Mouse (Mus musculus): Measurements from ENCODE around the gene Zfp280d. TPM values are rescaled to one million over a fixed set of nuclear protein-coding genes. Genes with fewer than 3 reads are reported as not detected.

Gene Zfp280d
- polyA plus RNA-seq, 1 experiment: 9.9 TPM

DNA sequence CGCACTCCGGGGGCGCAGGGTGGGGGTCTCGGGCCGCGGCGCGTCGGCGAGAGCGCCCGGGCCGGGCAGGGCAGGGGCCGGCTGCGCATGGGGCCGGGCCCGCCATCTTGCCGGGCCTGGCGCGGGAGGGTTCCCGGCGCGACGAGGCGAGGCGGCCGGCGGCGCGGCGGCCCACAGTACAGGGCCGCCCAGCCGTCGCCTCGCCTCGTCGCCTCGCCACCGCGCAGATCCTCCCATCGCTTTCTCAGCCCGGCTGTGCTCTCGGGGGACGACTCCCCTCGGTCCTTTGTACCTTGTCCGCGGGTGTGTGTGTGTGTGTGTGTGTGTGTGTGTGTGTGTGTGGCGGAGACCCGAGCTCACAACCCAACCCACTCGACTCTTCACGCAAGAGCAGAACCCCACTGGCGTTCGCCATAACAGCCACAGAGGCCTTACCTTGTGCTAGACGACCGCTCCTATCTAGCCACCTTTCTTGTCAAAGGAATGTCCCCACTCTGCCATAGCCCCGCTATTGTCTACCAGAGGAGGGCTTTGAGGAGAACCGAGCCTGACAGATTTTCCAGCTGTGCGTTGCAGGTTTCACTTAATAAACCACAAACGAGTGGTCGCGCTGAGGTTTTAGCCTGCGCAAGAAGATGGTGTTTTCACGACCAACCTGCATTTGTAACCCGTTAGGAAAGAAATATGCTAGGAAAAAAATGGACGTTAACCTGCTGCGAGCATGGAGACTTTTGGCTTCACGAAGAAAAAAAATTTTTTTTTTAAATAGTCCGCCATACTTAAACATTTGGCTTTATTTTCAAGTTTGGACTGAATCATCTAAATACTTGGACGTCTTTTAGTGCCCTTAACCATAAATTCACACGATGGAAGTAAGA is 680 bp downstream of the Zfp280d start:
- DNase-seq: peak; percentile 73
- H3K4me3 ChIP-seq (replicated peaks; ENCODE audit: extremely low read depth, low read depth, low read length): peak overlapping the region; percentile 93
- H3K4me1 ChIP-seq (ENCODE audit: control insufficient read depth, insufficient read depth, low read length): peaks cover 6% of the 10 kb centered on the region
- WGBS: under 1% methylated on average over 68 of the region's 70 CpGs
- TF ChIP-seq CTCF (IDR thresholded peaks at IDR 0.05; ENCODE audit: insufficient read depth, low read length): no peak
- peak; percentile 34; the same call in 1 of the 2 replicates for TF ChIP-seq POLR2A (IDR thresholded peaks at IDR 0.05; ENCODE audit: borderline replicate concordance, extremely low read depth, low read depth, low read length)

DNA sequence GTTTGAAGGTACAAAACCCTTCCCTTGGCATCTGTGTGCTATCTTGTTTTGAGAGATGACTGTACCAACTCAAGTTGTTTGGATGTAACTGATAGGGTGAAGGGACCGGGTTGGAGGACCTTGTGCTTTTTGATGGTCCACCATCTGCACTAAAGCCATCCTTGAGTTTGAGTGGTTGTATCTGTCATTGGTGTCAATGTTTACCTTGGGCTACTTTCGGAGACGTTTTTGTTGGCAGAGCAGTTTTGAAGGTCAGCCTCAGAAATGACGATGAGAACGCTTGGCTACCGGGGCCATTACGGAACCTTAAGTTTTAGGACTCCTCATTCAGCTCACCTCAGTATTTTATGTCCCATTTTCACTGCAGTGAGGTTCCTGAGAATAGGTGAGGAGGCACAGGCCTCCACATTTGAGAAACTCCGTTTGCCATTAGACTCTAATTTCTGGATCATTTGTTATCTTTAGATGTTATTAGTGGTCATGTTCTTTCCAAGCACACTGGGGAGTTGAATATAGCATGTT is 1.4 kb downstream of the Zfp280d start:
- peaks cover 6% of the 10 kb centered on the region for H3K4me1 ChIP-seq (ENCODE audit: control insufficient read depth, insufficient read depth, low read length)
- peak overlapping the region; percentile 54 for H3K4me3 ChIP-seq (replicated peaks; ENCODE audit: extremely low read depth, low read depth, low read length)
- DNase-seq: peak; percentile 12
- TF ChIP-seq POLR2A (IDR thresholded peaks at IDR 0.05; ENCODE audit: borderline replicate concordance, extremely low read depth, low read depth, low read length) (no peak), CTCF (IDR thresholded peaks at IDR 0.05; ENCODE audit: insufficient read depth, low read length) (no peak)
- 16% methylated on average over 8 of the region's 8 CpGs for WGBS

DNA sequence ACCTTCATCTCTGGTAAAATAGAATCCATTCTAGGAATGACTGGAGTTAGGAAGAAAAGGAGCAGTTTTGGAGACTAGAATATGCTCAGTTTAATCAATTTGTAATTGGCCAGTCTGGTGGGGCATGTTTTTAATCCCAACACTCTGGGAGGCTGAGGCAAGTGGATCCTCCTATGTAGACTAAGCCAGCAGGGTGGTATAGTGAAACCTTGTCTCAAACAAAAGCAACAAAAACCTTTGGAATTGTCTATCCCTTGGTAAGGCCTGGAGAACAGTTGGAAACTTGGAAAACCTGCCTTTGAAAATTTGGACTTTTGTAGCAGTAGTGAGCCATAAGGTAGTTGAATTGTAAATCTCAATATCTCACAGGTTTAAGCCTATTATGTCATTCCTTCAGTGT is 2.3 kb downstream of the Zfp280d start:
- DNase-seq: no peak
- Histone ChIP-seq H3K4me3 (replicated peaks; ENCODE audit: extremely low read depth, low read depth, low read length) (no peak overlapping the region), H3K4me1 (ENCODE audit: control insufficient read depth, insufficient read depth, low read length) (peaks cover 6% of the 10 kb centered on the region)
- no peak for TF ChIP-seq POLR2A (IDR thresholded peaks at IDR 0.05; ENCODE audit: borderline replicate concordance, extremely low read depth, low read depth, low read length)
- TF ChIP-seq CTCF (IDR thresholded peaks at IDR 0.05; ENCODE audit: insufficient read depth, low read length): no peak

DNA sequence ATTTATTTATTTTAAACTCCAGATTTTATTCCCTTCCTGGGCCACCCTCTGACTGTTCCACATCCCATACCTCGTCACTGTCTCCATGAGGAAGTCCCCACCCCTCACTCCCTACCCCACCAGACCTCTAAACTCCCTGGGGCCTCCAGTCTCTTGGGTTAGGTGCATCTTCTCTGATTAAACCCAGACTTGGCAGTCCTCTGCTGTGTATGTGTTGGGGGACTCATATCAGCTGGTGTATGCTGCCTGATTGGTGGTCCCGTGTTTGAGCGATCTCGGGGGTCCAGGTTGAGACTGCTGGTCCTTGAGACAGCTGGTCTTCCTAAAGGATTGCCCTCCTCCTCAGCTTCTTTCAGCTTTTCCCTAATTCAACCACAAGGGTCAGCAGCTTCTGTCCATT is 5.3 kb downstream of the Zfp280d start:
- Histone ChIP-seq H3K4me1 (ENCODE audit: control insufficient read depth, insufficient read depth, low read length) (peaks cover 6% of the 10 kb centered on the region), H3K4me3 (replicated peaks; ENCODE audit: extremely low read depth, low read depth, low read length) (no peak overlapping the region)
- DNase-seq: no peak
- TF ChIP-seq POLR2A (IDR thresholded peaks at IDR 0.05; ENCODE audit: borderline replicate concordance, extremely low read depth, low read depth, low read length) (no peak), CTCF (IDR thresholded peaks at IDR 0.05; ENCODE audit: insufficient read depth, low read length) (no peak)
- WGBS: 76% methylated on average over 4 of the region's 4 CpGs

DNA sequence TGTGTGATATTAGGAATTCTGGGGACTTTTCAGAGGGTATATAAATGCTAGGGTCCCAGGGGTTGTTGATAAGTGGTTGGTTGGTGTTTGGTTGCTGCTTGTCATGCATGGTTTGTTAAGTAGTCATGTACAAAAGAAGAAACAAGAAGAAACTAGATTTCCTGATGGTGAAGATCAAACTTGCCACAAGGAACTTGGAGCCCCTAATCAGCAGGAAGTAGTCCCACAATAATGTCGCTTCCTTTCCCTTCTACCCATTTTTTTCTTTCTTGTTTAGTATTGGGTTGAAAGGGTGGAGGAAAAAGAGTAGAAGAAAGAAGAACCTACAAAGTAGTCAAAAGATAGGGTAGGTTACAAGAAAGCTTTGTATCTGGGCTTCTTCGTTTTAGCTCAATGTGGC is 13.0 kb downstream of the Zfp280d start:
- no peaks in the 10 kb centered on the region; the same call in 1 of the 2 replicates for H3K4me1 ChIP-seq (ENCODE audit: control insufficient read depth, insufficient read depth, low read length)
- no peak for DNase-seq
- TF ChIP-seq CTCF (IDR thresholded peaks at IDR 0.05; ENCODE audit: insufficient read depth, low read length): no peak
- no peak for TF ChIP-seq POLR2A (IDR thresholded peaks at IDR 0.05; ENCODE audit: borderline replicate concordance, extremely low read depth, low read depth, low read length)
- H3K4me3 ChIP-seq (replicated peaks; ENCODE audit: extremely low read depth, low read depth, low read length): no peak overlapping the region
- 65% methylated on average over 2 of the region's 2 CpGs for WGBS

DNA sequence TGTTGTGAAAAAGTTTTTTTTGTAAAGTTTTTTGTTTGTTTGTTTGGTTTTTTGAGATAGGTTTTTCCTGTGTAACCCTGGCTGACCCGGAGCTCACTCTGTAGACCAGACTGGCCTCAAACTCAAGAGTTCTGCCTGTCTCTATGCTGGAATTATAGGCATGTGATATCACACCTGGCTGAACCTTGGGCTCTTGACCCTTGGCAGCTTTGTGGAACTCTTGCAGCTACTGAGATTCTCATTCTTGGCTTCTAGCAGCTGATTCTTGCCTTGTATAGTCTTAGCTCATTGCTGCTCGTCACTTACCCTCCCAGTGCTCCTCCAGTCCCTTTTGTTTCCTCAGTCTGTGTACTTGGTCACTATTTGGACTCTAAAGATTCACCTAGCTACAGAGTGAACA is 13.6 kb downstream of the Zfp280d start:
- Histone ChIP-seq H3K4me1 (ENCODE audit: control insufficient read depth, insufficient read depth, low read length) (no peaks in the 10 kb centered on the region; the same call in 1 of the 2 replicates), H3K4me3 (replicated peaks; ENCODE audit: extremely low read depth, low read depth, low read length) (no peak overlapping the region)
- no peak for TF ChIP-seq POLR2A (IDR thresholded peaks at IDR 0.05; ENCODE audit: borderline replicate concordance, extremely low read depth, low read depth, low read length)
- no peak for TF ChIP-seq CTCF (IDR thresholded peaks at IDR 0.05; ENCODE audit: insufficient read depth, low read length)
- WGBS: 56% methylated on average over 2 of the region's 2 CpGs
- DNase-seq: peak; percentile 23

DNA sequence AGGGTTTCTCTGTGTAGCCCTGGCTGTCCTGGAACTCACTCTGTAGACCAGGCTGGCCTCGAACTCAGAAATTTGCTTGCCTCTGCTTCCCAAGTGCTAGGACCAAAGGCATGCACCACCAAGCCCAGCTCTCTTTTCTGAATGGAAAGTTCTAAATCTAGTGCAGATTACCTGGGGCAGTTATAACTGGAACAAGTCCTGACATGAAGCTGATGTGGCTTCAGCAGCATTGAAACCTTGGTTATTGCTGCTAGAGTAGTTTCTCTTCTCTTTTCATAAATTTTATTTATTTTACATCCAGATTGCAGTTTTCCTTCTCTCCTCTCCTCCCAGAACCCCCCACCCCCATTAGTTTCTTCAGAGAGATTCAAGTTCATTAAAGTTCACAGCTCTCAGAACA is 14.4 kb downstream of the Zfp280d start:
- 91% methylated on average over 1 of the region's 1 CpGs for WGBS
- DNase-seq: no peak
- TF ChIP-seq POLR2A (IDR thresholded peaks at IDR 0.05; ENCODE audit: borderline replicate concordance, extremely low read depth, low read depth, low read length): no peak
- no peak for TF ChIP-seq CTCF (IDR thresholded peaks at IDR 0.05; ENCODE audit: insufficient read depth, low read length)
- Histone ChIP-seq H3K4me3 (replicated peaks; ENCODE audit: extremely low read depth, low read depth, low read length) (no peak overlapping the region), H3K4me1 (ENCODE audit: control insufficient read depth, insufficient read depth, low read length) (no peaks in the 10 kb centered on the region; the same call in 1 of the 2 replicates)

DNA sequence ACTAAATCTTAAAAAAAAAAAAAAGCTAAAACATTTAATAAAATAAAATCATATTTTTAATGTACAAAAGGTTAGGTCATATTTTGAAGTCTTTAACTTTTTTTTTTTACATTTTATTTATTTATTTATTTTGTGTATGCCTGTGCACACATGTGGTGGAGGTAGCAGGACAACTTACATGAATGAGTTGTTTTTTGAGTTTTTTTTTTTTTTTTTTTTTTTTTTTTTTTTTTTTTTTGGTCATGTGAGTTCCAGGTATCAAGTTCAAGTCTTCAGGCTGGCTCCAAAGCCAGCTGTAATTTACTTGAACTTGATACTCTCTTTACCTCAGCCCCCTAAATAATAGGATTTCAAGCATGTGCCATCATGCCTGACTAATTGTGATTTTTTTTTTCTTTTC is 19.4 kb downstream of the Zfp280d start:
- H3K4me1 ChIP-seq (ENCODE audit: control insufficient read depth, insufficient read depth, low read length): peaks cover 2% of the 10 kb centered on the region
- H3K4me3 ChIP-seq (replicated peaks; ENCODE audit: extremely low read depth, low read depth, low read length): no peak overlapping the region
- no peak for DNase-seq
- TF ChIP-seq POLR2A (IDR thresholded peaks at IDR 0.05; ENCODE audit: borderline replicate concordance, extremely low read depth, low read depth, low read length) (no peak), CTCF (IDR thresholded peaks at IDR 0.05; ENCODE audit: insufficient read depth, low read length) (no peak)

DNA sequence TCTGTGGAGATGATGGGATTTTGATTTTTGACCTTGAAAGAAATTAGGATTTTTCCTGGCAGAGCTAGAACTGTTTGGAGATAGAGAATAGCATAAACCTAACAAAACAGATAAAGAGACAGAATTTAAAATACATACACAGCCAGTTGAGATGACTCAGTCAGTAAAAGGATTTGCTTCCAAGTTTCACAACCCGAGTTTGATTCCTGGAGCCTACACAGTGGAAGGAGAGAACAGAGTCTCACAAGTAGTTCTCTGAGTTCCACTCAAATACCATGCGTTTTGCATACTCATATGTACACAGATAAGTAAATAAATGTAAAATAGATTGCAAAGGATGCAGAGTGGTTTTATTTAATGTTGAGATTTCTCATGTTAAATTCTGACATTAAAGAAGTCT is 35.1 kb downstream of the Zfp280d start:
- DNase-seq: no peak
- no peak for TF ChIP-seq CTCF (IDR thresholded peaks at IDR 0.05; ENCODE audit: insufficient read depth, low read length)
- no peak for TF ChIP-seq POLR2A (IDR thresholded peaks at IDR 0.05; ENCODE audit: borderline replicate concordance, extremely low read depth, low read depth, low read length)
- H3K4me1 ChIP-seq (ENCODE audit: control insufficient read depth, insufficient read depth, low read length): no peaks in the 10 kb centered on the region
- no peak overlapping the region for H3K4me3 ChIP-seq (replicated peaks; ENCODE audit: extremely low read depth, low read depth, low read length)
- WGBS: 71% methylated on average over 2 of the region's 2 CpGs

DNA sequence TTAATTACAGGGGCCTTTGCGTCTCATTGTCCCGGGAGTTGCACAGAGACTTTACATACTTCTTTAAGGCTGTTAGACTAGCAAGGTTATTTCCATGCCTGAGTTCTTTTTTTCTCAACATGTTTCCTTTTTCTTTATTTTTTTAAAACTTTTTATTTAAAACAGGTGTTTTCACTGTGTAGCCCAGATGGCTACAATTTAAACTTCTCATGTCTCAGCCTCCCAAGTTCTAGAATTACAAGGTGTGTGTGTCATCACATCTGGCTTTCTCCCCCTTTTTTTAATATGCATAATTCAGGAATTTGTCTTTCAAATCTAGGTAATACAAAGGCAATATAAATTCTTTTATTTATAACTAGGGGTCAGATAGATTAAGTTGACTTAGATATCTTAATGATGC is 58.6 kb downstream of the Zfp280d start:
- TF ChIP-seq POLR2A (IDR thresholded peaks at IDR 0.05; ENCODE audit: borderline replicate concordance, extremely low read depth, low read depth, low read length): no peak
- TF ChIP-seq CTCF (IDR thresholded peaks at IDR 0.05; ENCODE audit: insufficient read depth, low read length): no peak
- Histone ChIP-seq H3K4me3 (replicated peaks; ENCODE audit: extremely low read depth, low read depth, low read length) (no peak overlapping the region), H3K4me1 (ENCODE audit: control insufficient read depth, insufficient read depth, low read length) (no peaks in the 10 kb centered on the region)
- WGBS: 96% methylated on average over 2 of the region's 2 CpGs
- no peak for DNase-seq

Measured in lung, adult 2 months (tissue).